Mouse (Mus musculus) liver, adult 2 months (tissue): Measurements from ENCODE around the gene Gpx5.
"Not testable (repeated sequence)": the region's sequence is repeated elsewhere in the genome, so short reads cannot be mapped to it uniquely, and the experiment has no call there.

Experiments
- CTCF ChIP-seq: fragments of 200-500 bp; IDR thresholded peaks from 2 replicates; pipeline ENCODE4 v1.5.1; 2011; ENCODE audit warnings: low read depth, low read length, control low read depth
- POLR2A ChIP-seq: fragments of 200-500 bp; IDR thresholded peaks from 2 replicates; pipeline ENCODE4 v1.6.1; 2011; ENCODE audit warnings: low read length, control low read depth; ENCODE audit not compliant: insufficient read depth; ENCODE audit errors: extremely low read depth

GRCm38 (mm10) chr13:21244967-21245366 is 47.6 kb downstream of the Gpx5 start:
- TF ChIP-seq CTCF, POLR2A: not testable (repeated sequence)
